Mouse (Mus musculus) gastrocnemius, postnatal 25 days (tissue): ENCODE measurements around the gene Erp27. TPM values are rescaled to one million over a fixed set of nuclear protein-coding genes. Genes with fewer than 3 reads are reported as not detected.
"Not testable (repeated sequence)": the region's sequence is repeated elsewhere in the genome, so short reads cannot be mapped to it uniquely, and the experiment has no call there.

Experiments
- DNase-seq: peaks from one replicate; pipeline ENCODE4 v3.0.0; 2022
- long read RNA-seq, 2 experiments: library from polyadenylated mRNA; stranded (forward); transcript quantifications; one replicate each; pipeline ENCODE4 v2.0.0; 2021
- total RNA-seq, 2 experiments: library from RNA; stranded (reverse); gene quantifications; 1 replicate in 1 of 2; 2 replicates in 1 of 2; pipeline ENCODE4 v1.2.3; 2021

Erp27 gene
- total RNA-seq: not detected
- long read RNA-seq, experiment 1: 0 reads
- long read RNA-seq, experiment 2: 0 reads

- no peak for DNase-seq
Observed at GRCm38 (mm10) chr6:136922080-136922479, at the start of gene Erp27. Erp27 (minus strand) TSS chr6:136922180.

- DNase-seq: not testable (repeated sequence)
Observed at GRCm38 (mm10) chr6:136968877-136969276, 46.9 kb upstream of the Erp27 start.

GRCm38 (mm10) chr6:136967466-136967865, 45.5 kb upstream of the Erp27 start:
- DNase-seq: no peak

DNA sequence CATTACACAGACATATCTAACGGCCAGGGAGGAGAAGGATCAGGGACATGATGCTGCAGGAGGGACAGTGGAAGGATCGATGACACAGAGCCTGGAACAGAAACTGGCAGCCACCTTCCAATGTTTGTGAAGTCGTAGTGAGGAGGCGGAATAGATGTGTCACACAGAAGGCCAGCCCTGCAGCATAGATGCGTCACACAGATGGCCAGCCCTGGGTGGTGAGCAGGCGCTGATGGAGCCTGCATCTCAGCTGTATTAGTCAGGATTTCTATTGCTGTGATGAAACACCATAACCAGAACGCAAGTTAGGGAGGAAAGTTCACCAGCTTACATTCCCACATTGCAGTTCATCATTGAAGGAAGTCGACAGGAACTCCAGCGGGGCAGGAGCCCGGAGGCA, 43.9 kb upstream of the Erp27 start:
- DNase-seq: no peak

- DNase-seq: no peak
Observed at GRCm38 (mm10) chr6:136964609-136965510, 42.9 kb upstream of the Erp27 start.

- no peak for DNase-seq
Observed at GRCm38 (mm10) chr6:136962957-136963356, 41.0 kb upstream of the Erp27 start.

- no peak for DNase-seq
Observed at GRCm38 (mm10) chr6:136959131-136959530, 37.2 kb upstream of the Erp27 start.

- DNase-seq: no peak
Observed at GRCm38 (mm10) chr6:136957062-136957461, 35.1 kb upstream of the Erp27 start.

DNA sequence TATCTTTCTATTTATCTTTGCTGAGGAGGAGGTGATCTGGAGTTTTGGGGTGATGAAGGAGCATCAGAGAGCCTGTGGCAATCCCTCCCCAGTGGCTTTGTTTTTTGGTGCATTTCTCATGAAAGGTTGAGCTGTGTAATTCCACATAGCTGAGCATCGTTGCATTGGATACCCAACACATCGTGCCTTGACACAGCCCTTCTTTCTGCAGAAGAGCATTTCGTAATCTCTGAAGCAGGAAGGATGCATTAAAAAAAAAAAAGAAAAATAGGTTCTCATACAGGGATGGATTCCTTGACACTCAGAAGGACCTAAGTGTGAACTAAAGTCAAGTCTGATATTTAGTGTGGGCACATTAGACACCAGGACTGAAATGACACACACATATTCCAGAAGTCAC, 33.3 kb upstream of the Erp27 start:
- DNase-seq: no peak

- no peak for DNase-seq
Observed at GRCm38 (mm10) chr6:136954715-136955114, 32.7 kb upstream of the Erp27 start.

DNA sequence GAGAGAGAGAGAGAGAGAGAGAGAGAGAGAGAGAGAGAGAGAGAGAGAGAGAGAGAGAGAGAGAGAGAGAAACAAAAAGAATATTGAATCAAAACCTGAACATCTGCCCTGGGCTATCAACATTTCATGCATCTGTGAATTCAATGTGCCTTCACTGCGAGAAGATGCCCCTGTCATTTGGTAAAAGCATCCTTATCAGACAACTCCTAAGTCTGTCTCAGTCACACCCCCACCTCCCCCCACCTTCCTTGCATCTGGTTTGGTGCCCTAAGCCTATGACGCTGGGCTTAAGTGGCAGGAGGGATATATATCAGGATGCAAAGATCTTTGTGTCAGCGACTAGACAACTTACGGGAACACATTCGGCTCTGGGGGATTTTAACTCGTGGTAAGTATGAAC, 32.2 kb upstream of the Erp27 start:
- no peak for DNase-seq

DNA sequence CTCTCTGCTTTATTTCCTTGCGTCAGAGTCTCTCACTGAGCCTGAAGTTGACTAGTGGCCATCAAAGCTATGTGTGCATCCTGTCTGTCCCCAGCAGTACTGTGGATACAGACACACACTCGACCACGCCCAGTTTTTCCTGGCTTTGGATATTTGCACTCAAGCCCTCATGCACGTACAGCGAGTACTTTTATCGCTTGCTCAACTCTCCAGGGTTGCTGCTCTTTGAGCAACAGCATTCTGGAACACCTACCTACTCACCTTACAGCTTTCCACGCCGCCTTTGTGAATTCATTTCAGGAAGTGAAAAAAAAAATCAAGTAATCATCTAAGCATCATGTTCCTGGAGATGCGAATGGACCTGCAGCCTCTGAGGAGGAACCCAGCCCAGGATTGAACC, 30.9 kb upstream of the Erp27 start:
- no peak for DNase-seq

DNA sequence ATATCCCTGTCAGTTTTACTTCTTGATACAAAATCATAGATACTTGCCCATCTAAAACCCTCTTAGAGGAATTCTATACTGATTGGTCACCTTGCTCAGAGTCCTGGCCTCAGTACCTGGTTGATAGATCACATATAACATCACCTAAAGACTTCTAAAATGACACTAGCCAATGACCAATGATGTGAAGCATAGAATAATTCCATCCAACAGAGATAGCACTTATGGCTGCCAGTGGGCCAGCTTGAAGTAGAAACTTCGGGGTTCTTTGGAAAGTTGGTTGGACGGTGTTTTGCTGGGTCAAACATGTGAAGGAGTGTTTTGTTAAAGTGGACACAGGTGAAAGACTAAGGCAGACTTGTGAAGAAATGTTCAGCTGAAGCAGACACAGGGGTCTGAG, 28.2 kb upstream of the Erp27 start:
- DNase-seq: no peak

GRCm38 (mm10) chr6:136947716-136948115, 25.7 kb upstream of the Erp27 start:
- DNase-seq: no peak

- DNase-seq: no peak
Observed at GRCm38 (mm10) chr6:136946943-136947342, 25.0 kb upstream of the Erp27 start.

- no peak for DNase-seq
Observed at GRCm38 (mm10) chr6:136946241-136946640, 24.3 kb upstream of the Erp27 start.

GRCm38 (mm10) chr6:136944511-136944910, 22.5 kb upstream of the Erp27 start:
- no peak for DNase-seq

GRCm38 (mm10) chr6:136943392-136943791, 21.4 kb upstream of the Erp27 start:
- no peak for DNase-seq

DNA sequence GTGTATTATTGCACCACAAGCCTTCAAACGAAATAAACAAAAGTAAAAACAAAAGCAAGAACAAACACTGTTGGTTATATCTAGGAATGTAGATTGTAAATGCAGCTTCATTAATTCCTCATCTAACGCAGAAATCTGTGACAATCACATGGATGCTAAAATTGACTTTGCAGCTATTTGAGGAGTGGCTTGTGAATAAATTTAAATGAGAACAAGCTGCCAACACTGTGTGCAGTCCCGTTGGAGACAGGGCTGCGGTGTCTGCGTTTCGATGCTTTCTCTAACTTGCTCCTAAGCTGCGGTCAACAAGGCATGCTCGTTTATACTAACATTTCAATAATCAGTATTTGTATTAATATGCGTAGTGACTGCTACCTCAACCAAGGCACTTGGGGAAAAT, 20.3 kb upstream of the Erp27 start:
- DNase-seq: no peak

DNA sequence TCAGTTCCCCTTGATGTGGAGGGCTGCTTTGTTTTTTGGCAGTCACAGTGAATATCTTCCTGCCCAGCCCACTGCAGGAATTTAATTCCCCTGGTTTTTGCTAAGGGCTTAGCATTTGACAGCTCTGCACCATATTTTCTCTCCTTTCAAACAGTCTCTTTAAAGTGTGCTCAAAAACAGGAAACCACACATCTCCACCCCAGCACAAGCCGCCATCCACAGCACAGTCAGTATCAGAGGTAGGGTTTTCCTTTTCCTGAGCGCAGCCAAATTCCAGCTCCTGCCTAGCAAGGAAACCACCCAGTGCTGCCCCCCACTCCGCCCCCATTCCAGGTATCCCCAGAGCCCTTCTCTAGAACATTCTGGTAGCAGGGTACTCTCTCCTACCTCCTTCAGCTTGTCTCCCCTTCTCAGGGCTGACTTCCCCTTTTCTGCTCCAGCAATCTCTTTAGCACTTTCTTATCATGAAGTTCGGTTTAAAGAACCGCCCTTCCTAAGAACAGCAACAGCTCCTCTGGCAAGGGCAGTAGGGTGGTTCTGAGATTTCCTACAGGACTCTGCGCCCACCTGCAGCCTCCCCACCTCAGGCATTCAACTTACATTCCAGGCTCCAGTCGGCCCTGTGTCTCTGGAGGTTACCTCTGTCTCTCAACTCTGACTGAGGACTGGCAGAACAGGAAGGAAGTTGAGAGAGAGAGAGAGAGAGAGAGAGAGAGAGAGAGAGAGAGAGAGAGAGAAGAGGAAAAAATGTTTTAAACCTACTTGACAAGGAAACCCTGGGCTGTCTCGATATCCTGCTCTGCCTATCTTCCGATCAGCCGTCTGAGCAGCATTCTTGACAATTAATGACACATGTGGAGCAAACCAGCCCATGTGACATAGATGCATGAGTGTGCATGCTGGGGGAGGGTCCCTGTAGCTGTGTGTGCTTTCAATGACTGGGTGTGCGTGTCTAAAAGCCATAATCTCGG, 19.4 kb upstream of the Erp27 start, which contains the start of gene Arhgdib:
Gene Arhgdib (minus strand): TSS at position 849 of the 971 bp plus-strand sequence.
- no peak for DNase-seq

- DNase-seq: no peak
Observed at GRCm38 (mm10) chr6:136940188-136940960, 18.4 kb upstream of the Erp27 start.
